Mouse (Mus musculus) kidney, adult 2 months (tissue): Measurements from ENCODE around the gene Vmn1r208.
"Not testable (repeated sequence)": the region's sequence is repeated elsewhere in the genome, so short reads cannot be mapped to it uniquely, and the experiment has no call there.

Experiments used
- CTCF ChIP-seq: fragments of 200-500 bp; conservative IDR thresholded peaks from 2 replicates; pipeline ENCODE4 v1.5.1; 2011; ENCODE audit warnings: low read depth, mild to moderate bottlenecking, control low read depth, low read length, moderate library complexity, mixed read lengths; ENCODE audit not compliant: insufficient read depth, insufficient read length
- POLR2A ChIP-seq: fragments of 200-500 bp; IDR thresholded peaks from one replicate; pipeline ENCODE4 v1.6.1; 2011; ENCODE audit warnings: low read depth, low read length, control low read depth

DNA sequence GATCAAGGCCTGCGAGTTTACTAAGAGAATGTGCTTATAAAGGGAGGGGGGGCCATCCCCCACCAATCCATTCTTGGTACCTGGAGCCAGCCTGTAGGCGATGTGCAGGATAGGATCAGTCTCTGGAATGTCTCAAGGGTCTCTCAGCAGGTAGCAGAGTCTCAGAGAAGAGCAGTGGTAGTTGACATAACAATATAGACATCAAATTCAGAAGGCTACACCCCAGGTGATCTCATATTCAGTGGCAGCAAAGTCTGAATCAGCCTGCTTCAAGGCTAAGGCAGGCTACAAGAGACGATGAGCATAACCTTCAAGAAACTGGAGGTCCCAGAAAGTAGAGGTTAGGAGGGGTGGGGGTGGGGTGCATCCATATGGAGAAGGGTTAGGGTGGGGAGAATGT lies 10.9 kb upstream of the Vmn1r208 start:
- not testable (repeated sequence) for TF ChIP-seq CTCF, POLR2A
